Mouse (Mus musculus) lung, postnatal 10 days (tissue): Measurements from ENCODE around the gene Ppm1a.

ENCODE experiments used
- DNase-seq: peaks from one replicate; pipeline ENCODE4 v3.0.0; 2021

Ppm1a gene

GRCm38 (mm10) chr12:72829777-72830176 lies 72.5 kb downstream of the Ppm1a start:
- no peak for DNase-seq

GRCm38 (mm10) chr12:72830317-72830716 lies 73.1 kb downstream of the Ppm1a start:
- no peak for DNase-seq

DNA sequence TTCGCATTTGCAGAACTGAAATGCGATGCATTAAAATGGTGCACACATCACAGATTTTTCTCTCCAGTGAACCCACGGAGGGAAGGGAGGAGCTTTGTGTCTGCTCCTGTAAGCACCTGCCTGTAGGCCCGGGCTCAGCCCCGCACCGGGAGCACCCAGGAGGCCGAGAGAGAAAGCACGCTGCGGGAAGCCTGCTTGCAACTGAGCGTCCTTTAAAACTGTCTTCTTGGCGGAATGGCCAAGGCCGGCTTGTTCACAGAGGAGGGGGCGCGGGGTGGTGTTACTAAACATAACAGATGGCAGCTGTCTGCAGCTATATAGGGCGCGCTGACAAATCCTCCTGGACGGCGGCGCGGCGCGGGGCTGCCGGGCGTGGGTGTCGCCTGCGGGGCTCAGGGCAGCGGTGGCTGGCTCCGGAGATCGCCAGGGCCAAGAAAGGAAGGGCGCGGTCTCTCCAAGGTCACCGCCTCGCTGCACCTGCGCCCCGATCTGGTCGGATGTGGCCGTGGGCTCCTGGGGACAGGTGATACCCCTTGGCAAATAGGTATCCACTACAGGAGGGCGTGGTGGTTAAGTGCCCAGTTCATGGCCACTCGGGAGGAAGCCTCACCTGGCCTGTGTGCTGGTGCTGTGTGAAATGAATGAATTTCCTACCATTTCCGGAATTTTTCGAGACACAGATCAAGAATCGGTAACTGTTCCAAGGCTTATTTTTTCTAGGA lies 74.6 kb downstream of the Ppm1a start:
- DNase-seq = peak; percentile 21

DNA sequence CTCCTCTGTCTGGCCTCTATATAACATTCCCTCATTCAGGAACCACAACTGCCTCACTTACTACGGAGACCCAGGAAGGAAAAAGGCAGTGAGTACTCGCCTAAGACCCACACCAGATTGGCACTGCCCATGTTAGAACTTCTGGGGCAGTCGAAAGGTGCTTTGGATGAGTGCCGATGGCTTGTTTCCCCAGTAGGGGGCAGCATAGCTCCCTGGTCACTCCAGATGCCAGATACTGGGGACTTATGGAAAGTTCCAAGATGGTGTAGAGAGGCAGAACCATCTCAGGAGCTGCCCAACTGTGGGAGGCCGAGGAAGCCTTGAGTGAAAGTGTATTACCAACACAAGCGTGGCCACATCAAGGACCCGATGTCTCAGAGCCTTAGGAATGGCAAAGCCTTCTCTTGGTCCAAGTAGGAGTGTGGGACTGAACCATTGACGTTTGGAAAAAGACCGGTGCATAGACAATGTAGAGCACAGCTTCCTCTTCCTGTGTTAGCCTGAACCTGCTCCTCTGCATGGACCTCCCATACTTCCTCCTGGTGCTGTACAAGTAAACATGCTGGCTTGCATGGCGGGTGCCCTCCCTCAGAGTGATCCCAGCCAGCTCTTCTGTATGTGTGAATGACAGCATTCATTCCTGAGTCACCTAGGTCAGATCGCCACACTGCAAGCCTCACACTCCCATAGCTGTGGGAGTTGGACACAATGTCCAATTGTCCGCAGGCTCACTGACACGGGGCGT lies 77.7 kb downstream of the Ppm1a start:
- DNase-seq = peak; percentile 12

- DNase-seq = peak; percentile 35
Measured at GRCm38 (mm10) chr12:72835518-72836015, 78.3 kb downstream of the Ppm1a start.

GRCm38 (mm10) chr12:72837302-72837701 lies 80.0 kb downstream of the Ppm1a start:
- no peak for DNase-seq

DNA sequence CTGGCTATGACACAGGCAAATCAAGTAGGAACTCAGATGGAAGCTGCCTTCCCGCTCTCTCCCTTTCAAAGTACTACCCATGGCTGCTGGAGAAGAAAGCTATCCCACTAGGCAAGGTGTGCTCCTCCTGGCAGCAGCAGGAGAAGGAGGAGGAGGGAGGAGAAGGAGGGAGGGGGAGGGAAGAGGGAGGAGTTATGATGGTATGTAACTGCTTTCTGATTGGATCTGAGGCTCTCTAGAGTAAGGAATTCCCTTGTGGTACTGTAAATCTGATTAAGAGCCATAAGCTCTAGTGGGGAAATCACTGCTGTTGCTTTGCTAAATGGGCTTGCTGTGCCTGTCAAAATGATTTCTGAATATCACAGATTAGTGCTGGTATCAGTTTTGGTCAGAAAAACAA lies 84.2 kb downstream of the Ppm1a start:
- DNase-seq = no peak

- DNase-seq = no peak
Measured at GRCm38 (mm10) chr12:72843135-72843534, 85.9 kb downstream of the Ppm1a start.

DNA sequence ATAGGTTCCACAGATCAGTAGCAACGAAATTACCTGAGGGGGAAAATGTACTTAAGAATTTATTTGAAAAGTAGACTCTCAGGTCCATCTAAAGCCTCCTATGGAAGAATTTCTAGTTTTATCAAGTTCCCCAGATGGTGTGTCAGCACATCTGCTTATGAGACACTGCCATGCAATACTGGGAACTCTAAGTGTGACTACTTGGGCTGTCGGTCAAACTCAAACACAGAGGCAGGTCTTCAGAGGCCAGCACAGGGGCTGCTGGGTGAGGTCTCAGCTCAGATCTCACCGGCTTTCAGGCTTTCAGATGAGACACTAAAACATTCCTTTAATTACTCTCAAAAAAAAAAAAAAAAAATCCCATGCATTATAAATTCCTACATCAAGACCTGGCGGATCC lies 86.3 kb downstream of the Ppm1a start:
- DNase-seq = no peak

DNA sequence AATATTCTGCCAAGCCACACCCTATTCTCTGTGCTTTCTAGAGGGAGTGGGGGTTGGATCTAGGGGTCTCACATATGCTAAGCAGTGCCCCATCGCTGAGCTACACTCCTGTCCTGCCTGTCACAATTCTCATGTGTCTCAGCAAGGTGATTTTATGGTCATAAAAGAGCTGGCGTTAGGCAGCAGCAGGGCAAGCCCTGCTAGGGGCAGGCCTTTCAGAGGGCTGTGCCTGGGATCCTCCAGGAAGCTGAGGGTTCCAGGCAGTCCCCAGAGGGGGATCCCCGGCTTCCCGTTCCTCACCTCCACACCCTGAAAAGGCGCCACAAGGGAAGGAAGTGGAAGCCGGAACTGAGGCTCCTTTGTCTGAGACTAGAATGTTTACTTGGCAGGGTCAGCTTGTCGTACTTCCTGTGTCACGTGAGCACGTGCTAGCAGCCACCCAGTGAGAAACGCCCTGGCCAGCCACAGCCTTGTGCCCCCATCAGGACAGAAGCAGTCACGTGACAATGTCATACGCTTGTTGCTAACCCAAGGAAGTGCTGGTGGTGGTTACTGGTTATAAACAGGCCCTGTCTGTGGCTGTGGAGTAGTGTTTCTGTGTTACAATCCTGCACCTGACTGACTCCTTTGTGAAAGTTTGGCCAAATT lies 86.8 kb downstream of the Ppm1a start:
- peak; percentile 87 for DNase-seq

- no peak for DNase-seq
Measured at GRCm38 (mm10) chr12:72845946-72846345, 88.7 kb downstream of the Ppm1a start.

- DNase-seq = peak; percentile 55
Measured at GRCm38 (mm10) chr12:72847725-72848124, 90.5 kb downstream of the Ppm1a start.
